Mouse (Mus musculus) embryo, embryonic 10.5 days (tissue): Measurements from ENCODE around the gene Arid2.
"Not testable (repeated sequence)": the region's sequence is repeated elsewhere in the genome, so short reads cannot be mapped to it uniquely, and the experiment has no call there.

Experiments
- DNase-seq: peaks from one replicate; pipeline ENCODE4 v3.0.0-alpha.2; 2015; ENCODE audit warnings: low spot score

The Arid2 gene

GRCm38 (mm10) chr15:96287369-96287975 lies at the start of gene Arid2:
TSS of gene Arid2 (plus strand) at chr15:96287518.
- peak; percentile 74 for DNase-seq

GRCm38 (mm10) chr15:96238071-96238470 lies 49.2 kb upstream of the Arid2 start:
- no peak for DNase-seq

GRCm38 (mm10) chr15:96244171-96244570 lies 43.1 kb upstream of the Arid2 start:
- DNase-seq = no peak

DNA sequence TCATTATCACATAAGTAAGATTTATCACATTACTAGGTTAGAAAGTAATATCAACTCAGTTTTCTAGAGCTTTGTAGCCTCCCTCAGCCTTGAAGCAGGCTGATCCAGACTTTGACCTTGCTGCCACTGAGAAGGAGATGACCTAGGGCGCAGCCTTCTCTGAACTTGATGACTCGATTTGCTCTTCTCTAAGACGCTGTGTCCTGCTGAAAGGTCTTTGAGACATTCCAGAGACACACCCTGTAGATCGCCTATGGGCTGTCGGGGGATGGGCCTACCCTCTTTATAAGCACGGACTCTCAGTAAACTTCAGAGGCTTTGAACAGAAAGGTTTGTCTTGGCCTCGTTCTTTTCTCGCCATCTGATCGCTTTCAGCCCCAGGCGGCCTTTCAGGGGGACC lies 42.6 kb upstream of the Arid2 start:
- DNase-seq = not testable (repeated sequence)

DNA sequence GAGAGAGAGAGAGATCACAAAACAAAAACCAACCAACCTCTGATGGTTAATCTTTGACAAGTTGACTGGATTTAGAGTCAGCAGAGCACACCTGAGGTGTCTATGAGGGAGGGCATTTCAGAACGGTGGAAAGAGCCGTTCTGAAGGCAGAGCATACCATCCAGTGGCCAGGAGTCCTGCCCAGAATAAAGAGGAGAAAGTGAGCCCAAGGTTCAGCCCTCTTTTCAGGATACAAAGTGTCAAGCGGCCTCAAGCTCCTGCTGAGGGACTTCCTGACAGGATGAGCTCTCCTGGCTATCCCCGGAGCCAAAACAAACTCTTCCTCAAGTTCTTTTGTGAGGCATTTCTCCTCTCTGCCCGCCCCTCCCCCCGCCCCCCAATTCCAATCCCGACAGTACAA lies 33.5 kb upstream of the Arid2 start:
- peak; percentile 51 for DNase-seq

DNA sequence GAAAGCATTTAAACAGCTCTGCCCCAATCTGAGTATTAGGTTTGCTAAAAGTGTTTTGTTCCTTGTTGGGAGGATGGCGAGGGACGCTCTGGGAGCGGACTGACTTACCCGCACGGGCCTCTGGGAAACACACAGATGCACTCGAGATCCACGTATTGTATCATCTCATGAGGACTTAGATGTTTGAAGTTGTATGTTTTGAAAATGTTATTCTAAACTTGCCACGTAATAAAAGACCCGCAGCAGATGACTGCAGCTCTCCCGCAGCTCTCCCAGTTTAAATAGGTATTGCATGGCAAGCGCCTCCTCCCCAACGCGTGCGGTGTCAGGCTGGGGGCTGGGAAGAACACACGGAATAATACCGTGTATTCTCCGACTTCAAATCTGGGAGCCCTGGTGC lies 33.0 kb upstream of the Arid2 start:
- DNase-seq = peak; percentile 59

- DNase-seq = no peak
Measured at GRCm38 (mm10) chr15:96257781-96258180, 29.5 kb upstream of the Arid2 start.

DNA sequence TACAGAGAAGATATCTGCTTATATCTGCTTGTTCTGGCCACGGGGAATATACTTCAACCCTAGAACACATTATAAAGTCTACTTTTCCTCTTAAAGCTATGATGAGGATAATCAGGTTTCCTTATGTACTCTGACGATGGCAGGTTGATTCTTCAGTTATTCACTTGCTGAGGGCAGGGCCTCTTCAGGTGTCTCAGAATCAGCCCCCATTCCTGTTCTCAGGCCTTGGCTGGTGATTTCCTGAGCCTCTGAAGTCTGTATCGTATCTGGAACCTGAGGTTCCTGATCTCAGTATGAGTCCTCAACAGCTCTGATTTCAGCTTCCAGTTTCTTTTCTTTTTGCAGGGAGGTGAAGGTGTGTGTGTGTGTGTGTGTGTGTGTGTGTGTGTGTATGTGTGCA lies 22.7 kb upstream of the Arid2 start:
- no peak for DNase-seq

- DNase-seq = peak; percentile 35
Measured at GRCm38 (mm10) chr15:96267933-96268332, 19.4 kb upstream of the Arid2 start.

DNA sequence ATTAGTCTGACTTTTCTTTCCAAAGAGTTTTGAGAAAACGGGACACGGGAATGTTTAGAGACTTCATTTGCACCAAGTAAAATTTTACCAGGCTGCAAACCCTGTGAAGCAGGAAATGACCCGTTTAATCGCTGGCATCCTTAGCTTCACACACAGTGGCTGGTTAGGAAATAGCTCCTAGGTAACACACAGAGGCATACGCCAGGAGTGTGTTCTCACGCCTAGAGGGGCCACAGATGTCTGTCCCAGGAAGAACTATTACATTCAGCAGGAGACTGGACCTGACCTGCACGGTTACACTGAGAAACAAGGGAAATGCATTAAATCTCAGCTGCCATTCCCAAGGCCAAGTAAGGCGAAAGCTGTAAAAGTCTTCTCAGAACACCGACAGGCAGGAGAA lies 18.7 kb upstream of the Arid2 start:
- DNase-seq = no peak

- DNase-seq = no peak
Measured at GRCm38 (mm10) chr15:96269402-96269801, 17.9 kb upstream of the Arid2 start.

- DNase-seq = no peak
Measured at GRCm38 (mm10) chr15:96270272-96270880, 16.9 kb upstream of the Arid2 start.

DNA sequence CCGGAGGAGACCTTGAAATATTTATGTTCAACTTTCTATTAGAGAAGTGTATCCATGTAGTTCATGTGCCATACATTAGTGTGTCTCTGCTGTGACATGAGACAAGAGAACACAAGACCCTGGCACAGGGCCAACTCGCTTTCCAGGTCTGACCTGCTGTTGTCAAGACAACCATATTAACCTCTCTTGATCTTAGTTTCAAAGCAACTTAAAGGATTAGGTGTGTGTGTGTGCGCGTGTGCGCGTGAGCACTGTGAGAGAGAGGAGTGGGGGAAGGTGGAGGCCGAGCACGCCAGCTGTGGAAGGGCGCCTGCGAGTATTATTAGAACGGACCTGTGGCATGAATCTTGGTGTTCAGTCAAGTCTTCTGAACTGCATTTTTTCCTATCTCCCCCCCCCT lies 15.0 kb upstream of the Arid2 start:
- no peak for DNase-seq

DNA sequence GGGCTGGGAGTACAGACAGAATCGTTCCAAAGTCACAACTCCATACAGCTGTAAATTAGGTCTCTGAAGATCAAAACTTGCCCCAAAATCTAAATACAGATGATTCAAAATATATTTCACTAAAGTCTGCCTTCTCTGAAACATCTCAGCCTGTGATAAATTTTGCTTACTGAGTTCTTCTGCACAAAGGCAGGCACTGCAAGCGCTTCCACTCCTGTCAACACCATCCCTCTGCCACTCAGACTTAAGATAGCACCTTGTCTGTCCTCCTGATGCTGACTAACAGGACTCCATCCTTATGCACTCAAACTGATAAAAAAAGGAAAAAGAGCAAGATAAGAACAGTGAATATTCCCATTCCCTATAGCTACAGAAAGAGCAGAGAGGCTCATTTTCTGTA lies 13.0 kb upstream of the Arid2 start:
- no peak for DNase-seq

GRCm38 (mm10) chr15:96275198-96275597 lies 12.1 kb upstream of the Arid2 start:
- DNase-seq = no peak

- no peak for DNase-seq
Measured at GRCm38 (mm10) chr15:96275810-96276493, 11.4 kb upstream of the Arid2 start.

DNA sequence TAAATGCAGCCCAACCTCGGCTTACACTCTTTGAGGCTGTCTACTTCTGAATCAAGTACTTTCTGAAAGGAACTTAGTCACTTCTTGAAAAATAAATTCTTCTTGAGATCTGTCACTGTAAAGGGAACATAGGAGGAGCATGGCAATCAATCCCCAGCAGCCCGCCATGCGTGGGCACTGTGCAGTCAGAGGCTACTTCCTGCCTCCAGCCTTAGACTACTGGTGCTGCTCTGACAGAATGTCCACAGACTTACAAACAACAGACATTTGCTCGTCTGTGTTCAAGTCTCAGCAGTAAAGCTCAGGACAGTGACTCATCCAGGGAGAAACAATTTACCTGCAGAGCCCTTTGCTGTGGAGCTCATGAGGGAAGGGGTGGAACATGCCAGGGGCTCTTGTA lies 10.3 kb upstream of the Arid2 start:
- DNase-seq = no peak

GRCm38 (mm10) chr15:96281236-96281635 lies 6.1 kb upstream of the Arid2 start:
- no peak for DNase-seq

GRCm38 (mm10) chr15:96283141-96283540 lies 4.2 kb upstream of the Arid2 start:
- no peak for DNase-seq

DNA sequence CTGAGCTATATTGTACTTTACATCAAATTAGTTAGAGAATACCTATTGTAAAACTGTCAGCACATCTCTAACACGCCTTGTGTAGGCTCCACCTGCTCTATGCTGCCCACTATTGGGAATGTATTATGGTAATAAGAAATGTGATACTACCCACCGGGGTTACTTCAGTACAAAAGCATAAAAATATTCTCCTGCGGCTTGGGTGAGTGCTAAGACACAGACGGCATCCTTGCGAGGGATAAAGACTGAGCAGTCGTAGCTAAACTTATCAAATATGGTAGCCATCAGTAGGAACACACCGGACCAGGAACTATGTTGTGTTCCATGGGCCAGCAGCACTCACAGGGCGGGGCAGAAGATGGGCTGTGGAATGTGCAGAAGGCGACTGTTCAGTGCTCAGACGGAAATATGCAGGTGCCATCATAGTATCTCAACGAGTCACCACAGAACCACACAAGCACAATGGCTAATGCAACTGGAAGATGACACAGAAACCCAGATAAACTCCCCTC lies 3.3 kb upstream of the Arid2 start:
- peak; percentile 62 for DNase-seq

DNA sequence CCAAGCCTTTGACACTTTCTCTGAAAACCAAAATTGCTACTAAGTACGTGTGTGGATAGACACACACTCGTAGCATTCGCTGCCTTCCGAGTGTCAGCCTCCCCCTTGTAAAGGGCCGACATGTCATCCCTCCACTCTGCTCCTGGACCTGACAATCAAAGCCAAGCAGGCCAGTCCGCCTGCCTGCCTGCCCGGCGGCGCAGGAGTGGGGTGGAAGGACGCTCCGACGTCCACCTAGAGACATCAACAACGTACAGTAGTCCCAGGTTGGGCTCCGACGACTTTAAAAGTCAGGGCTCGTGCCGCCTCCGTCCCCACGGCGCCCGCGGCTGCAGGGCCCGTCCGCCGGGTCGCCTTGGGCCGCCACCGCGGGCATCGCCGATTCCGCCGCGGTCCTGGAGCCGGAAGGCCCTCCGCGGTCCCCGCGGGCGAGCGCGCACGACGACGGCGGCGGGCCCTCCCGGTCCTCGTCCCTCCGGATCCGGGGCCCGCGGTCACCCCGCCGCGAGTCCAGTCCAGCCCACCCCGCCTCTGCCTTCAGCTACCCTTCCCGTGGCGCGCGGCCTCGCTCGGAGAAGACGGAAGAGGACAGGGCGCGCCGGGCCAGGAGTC lies 2.5 kb upstream of the Arid2 start:
- peak; percentile 66 for DNase-seq

- DNase-seq = peak; percentile 93
Measured at GRCm38 (mm10) chr15:96285323-96286014, 1.8 kb upstream of the Arid2 start.
